Mouse (Mus musculus): ENCODE results near the gene Gm4907. TPM values are rescaled to one million over a fixed set of nuclear protein-coding genes. Genes with fewer than 3 reads are reported as not detected.

Gm4907 gene
- not detected in 2 replicates for polyA plus RNA-seq (2021; fragmentation: Nextera tagmentation)
- long read RNA-seq, experiment 1, result 0 reads
- long read RNA-seq, experiment 2, result 0 reads

DNA sequence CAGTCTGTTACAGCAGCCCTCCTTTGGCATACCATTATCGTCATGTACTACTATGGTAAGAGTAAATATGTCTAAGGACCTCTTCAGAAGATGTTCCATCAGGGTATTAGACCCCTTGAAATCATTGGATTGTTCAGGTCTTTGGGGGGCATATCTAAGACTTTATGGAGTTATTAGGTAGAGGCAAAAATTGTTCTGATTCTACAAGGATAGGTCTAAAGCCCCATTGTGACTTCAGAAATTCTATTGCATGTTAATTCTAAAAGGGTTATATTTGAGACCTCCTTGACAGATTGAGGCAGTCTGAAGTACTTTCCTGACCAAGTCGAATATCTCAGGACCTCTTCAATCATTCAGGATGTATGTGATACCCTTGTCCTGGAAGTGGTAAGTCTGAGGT lies at the start of gene Gm4907:
Gene Gm4907, plus strand, starts transcription at position 301 of the 400 bp plus-strand sequence.

Other genes with a start within 250 kb of the Gm4907 start
- gene Wdr44, start 189.5 kb upstream of the Gm4907 start, polyA plus RNA-seq (2021; fragmentation: Nextera tagmentation), result 5.7 and 7.8 TPM in 2 replicates
- gene Gm4985, start 76.4 kb downstream of the Gm4907 start, polyA plus RNA-seq (2021; fragmentation: Nextera tagmentation), result not detected in 2 replicates

Measured in layer of hippocampus, adult 6 months (tissue).